Mouse (Mus musculus): ENCODE data around the gene Zp3.

Gene Zp3

GRCm38 (mm10) chr5:135960909-135961635 lies 18.8 kb upstream of the Zp3 start:
- 98% methylated on average over 15 of the region's 15 CpGs for WGBS

GRCm38 (mm10) chr5:135962125-135962491 lies 17.8 kb upstream of the Zp3 start:
- 2% methylated on average over 11 of the region's 11 CpGs for WGBS

GRCm38 (mm10) chr5:135962492-135963279 lies 17.2 kb upstream of the Zp3 start:
- under 1% methylated on average over 64 of the region's 64 CpGs for WGBS

- 7% methylated on average over 6 of the region's 6 CpGs for WGBS
Measured at GRCm38 (mm10) chr5:135963280-135963627, 16.6 kb upstream of the Zp3 start.

GRCm38 (mm10) chr5:135965501-135965930 lies 14.4 kb upstream of the Zp3 start:
- 15% methylated on average over 24 of the region's 24 CpGs for WGBS

GRCm38 (mm10) chr5:135966866-135967265 lies 13.0 kb upstream of the Zp3 start:
- 64% methylated on average over 9 of the region's 9 CpGs for WGBS

- WGBS = 63% methylated on average over 1 of the region's 1 CpGs
Measured at GRCm38 (mm10) chr5:135968781-135969180, 11.1 kb upstream of the Zp3 start.

GRCm38 (mm10) chr5:135970247-135970646 lies 9.7 kb upstream of the Zp3 start:
- 71% methylated on average over 6 of the region's 6 CpGs for WGBS

- 88% methylated on average over 7 of the region's 7 CpGs for WGBS
Measured at GRCm38 (mm10) chr5:135971876-135972275, 8.0 kb upstream of the Zp3 start.

- 41% methylated on average over 9 of the region's 9 CpGs for WGBS
Measured at GRCm38 (mm10) chr5:135974365-135974764, 5.5 kb upstream of the Zp3 start, which contains the start of gene Ssc4d. TSS of gene Ssc4d (minus strand) at chr5:135974531.

GRCm38 (mm10) chr5:135975893-135976668 lies 3.8 kb upstream of the Zp3 start:
- 89% methylated on average over 8 of the region's 8 CpGs for WGBS

GRCm38 (mm10) chr5:135979381-135979780 lies 518 bp upstream of the Zp3 start:
- WGBS = 86% methylated on average over 5 of the region's 5 CpGs

- WGBS = 50% methylated on average over 6 of the region's 6 CpGs
Measured at GRCm38 (mm10) chr5:135982398-135982797, 2.5 kb downstream of the Zp3 start.

GRCm38 (mm10) chr5:135984546-135985044 lies 4.7 kb downstream of the Zp3 start:
- 73% methylated on average over 6 of the region's 6 CpGs for WGBS

- WGBS = 38% methylated on average over 11 of the region's 11 CpGs
Measured at GRCm38 (mm10) chr5:135987248-135987647, 7.3 kb downstream of the Zp3 start.

GRCm38 (mm10) chr5:135990601-135991000 lies 10.7 kb downstream of the Zp3 start:
- 76% methylated on average over 5 of the region's 5 CpGs for WGBS

- 72% methylated on average over 5 of the region's 5 CpGs for WGBS
Measured at GRCm38 (mm10) chr5:135993381-135993965, 13.6 kb downstream of the Zp3 start.

- WGBS = 50% methylated on average over 8 of the region's 8 CpGs
Measured at GRCm38 (mm10) chr5:135994335-135994724, 14.4 kb downstream of the Zp3 start.

GRCm38 (mm10) chr5:135994725-135995687 lies 15.1 kb downstream of the Zp3 start, which contains the start of gene Dtx2:
TSS of gene Dtx2 (plus strand) at chr5:135994800.
- WGBS = 1% methylated on average over 47 of the region's 47 CpGs

- 63% methylated on average over 8 of the region's 8 CpGs for WGBS
Measured at GRCm38 (mm10) chr5:135996162-135996561, 16.3 kb downstream of the Zp3 start.

All from cerebral cortex, adult 2 months (tissue).